Mouse (Mus musculus) stomach, postnatal 0 days (tissue): ENCODE data around the gene Eif3i. TPM values are rescaled to one million over a fixed set of nuclear protein-coding genes. Genes with fewer than 3 reads are reported as not detected.
"Not testable (repeated sequence)": the region's sequence is repeated elsewhere in the genome, so short reads cannot be mapped to it uniquely, and the experiment has no call there.

Experiments used
- ATAC-seq: fragments of 200-750 bp; cut with Nextera tagmentation; 2 replicates; pipeline ENCODE4 v1.8.0; 2017; ENCODE audit not compliant: low FRiP score, low TSS enrichment
- DNase-seq: peaks from one replicate; pipeline ENCODE4 v3.0.0-alpha.2; 2016; ENCODE audit warnings: low spot score
- H3K27ac ChIP-seq: fragments of 300-500 bp; sonication (generic); replicated peaks from 2 replicates; pipeline ENCODE4 v1.5.1; 2014; ENCODE audit warnings: mild to moderate bottlenecking, control low read depth
- H3K27me3 ChIP-seq: fragments of 300-500 bp; sonication (generic); 2 replicates; pipeline ENCODE4 v1.6.1; 2014; ENCODE audit warnings: low read length; ENCODE audit not compliant: control insufficient read depth, insufficient read depth
- H3K36me3 ChIP-seq: fragments of 300-500 bp; sonication (generic); 2 replicates; pipeline ENCODE4 v1.6.1; 2014; ENCODE audit warnings: low read length, mixed read lengths; ENCODE audit not compliant: control insufficient read depth, insufficient read depth
- H3K4me1 ChIP-seq: fragments of 300-500 bp; sonication (generic); replicated peaks from 2 replicates; pipeline ENCODE4 v1.6.1; 2014; ENCODE audit warnings: antibody characterized with exemption; ENCODE audit not compliant: control insufficient read depth, insufficient read depth
- H3K4me2 ChIP-seq: fragments of 300-500 bp; sonication (generic); replicated peaks from 2 replicates; pipeline ENCODE4 v1.6.1; 2014; ENCODE audit warnings: low read depth, mild to moderate bottlenecking, control low read depth, moderate library complexity
- H3K4me3 ChIP-seq: fragments of 300-500 bp; sonication (generic); 2 replicates; pipeline ENCODE4 v1.5.1; 2014; ENCODE audit warnings: low read depth, low read length, control low read depth
- H3K9ac ChIP-seq: fragments of 300-500 bp; sonication (generic); 2 replicates; pipeline ENCODE4 v1.6.1; 2014; ENCODE audit warnings: mild to moderate bottlenecking, low read length, control low read depth, mixed read lengths
- H3K9me3 ChIP-seq: fragments of 300-500 bp; sonication (generic); 2 replicates; pipeline ENCODE4 v1.6.1; 2016; ENCODE audit warnings: low read length; ENCODE audit not compliant: control insufficient read depth
- CTCF ChIP-seq: IDR thresholded peaks from 2 replicates; pipeline ENCODE4 v1.5.1; 2016; ENCODE audit warnings: antibody characterized with exemption, low read depth, mild to moderate bottlenecking, moderate library complexity
- EP300 ChIP-seq: optimal IDR thresholded peaks from 2 replicates; pipeline ENCODE3; 2016; ENCODE audit warnings: antibody characterized with exemption
- WGBS: fragments of 180-500 bp; shearing (Covaris S2); extraction: QIAGEN DNeasy Blood & Tissue Kit; methylation state at CpG from one replicate; pipeline ENCODE4 v1.1.7; 2014; 5-methylcytosine and 5-hydroxymethylcytosine counted together
- polyA plus RNA-seq: library from polyadenylated mRNA; unstranded; fragments of >200 nt; fragmentation: Nextera tagmentation; extraction: Ambion mirVana; gene quantifications from 2 replicates; pipeline ENCODE4 v1.2.1, GENCODE M21; 2015

Eif3i gene
- polyA plus RNA-seq, 1 experiment from 2014 or later = 230 TPM

GRCm38 (mm10) chr4:129556532-129557223 lies 43.8 kb downstream of the Eif3i start:
- Histone ChIP-seq H3K4me1 (no peaks in the 10 kb centered on the region; the same call in 1 of the 2 replicates), H3K9me3 (no peaks in the 10 kb centered on the region), H3K9ac (peak overlapping the region; percentile 59), H3K4me2 (peak overlapping the region; percentile 64), H3K36me3 (no peaks in the 10 kb centered on the region), H3K27ac (peak overlapping the region; percentile 71), H3K27me3 (no peaks in the 10 kb centered on the region), H3K4me3 (peak overlapping the region; percentile 39)
- TF ChIP-seq EP300 = no peak
- no peak for TF ChIP-seq CTCF
- WGBS = 6% methylated on average over 32 of the region's 33 CpGs
- ATAC-seq (peak; percentile 88), DNase-seq (peak; percentile 96)

DNA sequence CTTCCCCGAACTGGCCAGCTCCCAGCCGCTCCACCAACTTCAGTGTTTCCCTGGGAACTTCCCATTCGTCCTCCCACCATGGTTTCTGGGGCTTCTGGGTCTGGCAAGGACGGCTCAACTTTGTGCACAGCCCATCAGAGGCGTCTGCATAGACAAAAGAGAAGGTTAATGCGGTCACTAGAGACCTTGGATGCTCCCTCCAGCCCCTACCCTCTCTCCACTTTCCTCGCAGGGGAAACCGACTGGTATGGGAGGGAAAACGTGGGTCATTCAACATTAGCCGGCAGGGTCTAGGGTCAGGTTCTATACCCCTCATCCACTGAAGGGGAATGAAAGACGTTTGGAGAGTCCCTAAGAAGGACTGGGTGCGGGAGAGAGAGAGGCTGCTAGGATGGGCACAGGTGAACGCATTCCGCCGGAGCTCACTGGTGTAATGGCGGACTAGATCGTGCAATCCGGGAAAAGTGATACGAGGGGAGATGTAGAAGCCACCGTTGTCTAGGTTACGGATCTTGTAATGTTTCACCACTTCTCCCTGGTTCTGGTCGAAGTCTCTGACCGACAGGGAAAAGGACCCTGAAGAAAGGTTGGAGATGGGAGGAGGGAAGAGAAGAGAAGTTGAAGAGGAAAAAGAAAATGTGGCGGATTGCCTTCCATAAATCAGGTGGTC lies 44.5 kb downstream of the Eif3i start:
- Histone ChIP-seq H3K27me3 (no peaks in the 10 kb centered on the region), H3K27ac (0 out of 2 replicates have a peak overlapping the region, but pooled peaks have one; percentile 25), H3K36me3 (no peaks in the 10 kb centered on the region), H3K4me3 (peak overlapping the region; percentile 39), H3K9ac (peak overlapping the region; percentile 59), H3K9me3 (no peaks in the 10 kb centered on the region), H3K4me2 (peak overlapping the region; percentile 64), H3K4me1 (no peaks in the 10 kb centered on the region; the same call in 1 of the 2 replicates)
- WGBS = under 1% methylated on average over 24 of the region's 24 CpGs
- ATAC-seq (peak; percentile 58), DNase-seq (no peak)
- no peak for TF ChIP-seq CTCF
- no peak for TF ChIP-seq EP300

GRCm38 (mm10) chr4:129555421-129555861 lies 45.0 kb downstream of the Eif3i start:
- DNase-seq = peak; percentile 76
- TF ChIP-seq CTCF (peak; percentile 78), EP300 (no peak)
- H3K27ac ChIP-seq = 0 out of 2 replicates have a peak overlapping the region, but pooled peaks have one; percentile 25

DNA sequence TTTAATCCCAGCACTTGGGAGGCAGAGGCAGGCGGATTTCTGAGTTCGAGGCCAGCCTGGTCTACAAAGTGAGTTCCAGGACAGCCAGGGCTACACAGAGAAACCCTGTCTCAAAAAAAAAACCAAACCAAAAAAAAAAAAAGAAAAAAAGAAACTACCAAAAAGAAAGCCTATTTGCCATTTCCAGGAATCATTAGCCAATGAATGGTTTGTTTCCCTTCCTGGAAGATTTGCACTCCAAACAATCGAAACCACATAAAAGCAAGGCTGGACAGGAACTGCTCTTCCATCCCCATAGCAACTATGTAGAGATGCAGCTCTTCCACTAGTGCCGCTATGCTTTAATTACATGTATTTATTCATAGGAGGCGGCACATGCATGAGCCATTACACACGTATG lies 45.9 kb downstream of the Eif3i start:
- not testable (repeated sequence) for H3K27ac ChIP-seq, DNase-seq

More at GRCm38 (mm10) chr4:129555421-129555861, 45.0 kb downstream of the Eif3i start:
- Histone ChIP-seq H3K27me3 (no peaks in the 10 kb centered on the region), H3K36me3 (no peaks in the 10 kb centered on the region), H3K4me2 (peak overlapping the region; percentile 64), H3K4me1 (no peaks in the 10 kb centered on the region; the same call in 1 of the 2 replicates), H3K4me3 (peak overlapping the region; percentile 39), H3K9ac (peak overlapping the region; percentile 59), H3K9me3 (no peaks in the 10 kb centered on the region)
- ATAC-seq = peak; percentile 22; the same call in 1 of the 2 replicates
- WGBS = 6% methylated on average over 16 of the region's 16 CpGs

GRCm38 (mm10) chr4:129550295-129550694 lies 50.2 kb downstream of the Eif3i start:
- no peak for ATAC-seq
- no peaks in the 10 kb centered on the region for H3K9me3 ChIP-seq
- no peaks in the 10 kb centered on the region for H3K4me1 ChIP-seq
- H3K36me3 ChIP-seq = no peaks in the 10 kb centered on the region
- no peak for TF ChIP-seq CTCF
- no peak for TF ChIP-seq EP300
- WGBS = 64% methylated on average over 1 of the region's 1 CpGs
- no peak for DNase-seq
- H3K4me3 ChIP-seq = no peak overlapping the region
- H3K9ac ChIP-seq = no peak overlapping the region
- no peaks in the 10 kb centered on the region for H3K27me3 ChIP-seq
- H3K27ac ChIP-seq = no peak overlapping the region
- H3K4me2 ChIP-seq = no peak overlapping the region

More for the DNA sequence above, 45.9 kb downstream of the Eif3i start:
- not testable (repeated sequence) for H3K4me2 ChIP-seq, H3K4me1 ChIP-seq, H3K9me3 ChIP-seq, H3K36me3 ChIP-seq, H3K27me3 ChIP-seq, H3K4me3 ChIP-seq, ATAC-seq, H3K9ac ChIP-seq
- WGBS = 84% methylated on average over 4 of the region's 6 CpGs

DNA sequence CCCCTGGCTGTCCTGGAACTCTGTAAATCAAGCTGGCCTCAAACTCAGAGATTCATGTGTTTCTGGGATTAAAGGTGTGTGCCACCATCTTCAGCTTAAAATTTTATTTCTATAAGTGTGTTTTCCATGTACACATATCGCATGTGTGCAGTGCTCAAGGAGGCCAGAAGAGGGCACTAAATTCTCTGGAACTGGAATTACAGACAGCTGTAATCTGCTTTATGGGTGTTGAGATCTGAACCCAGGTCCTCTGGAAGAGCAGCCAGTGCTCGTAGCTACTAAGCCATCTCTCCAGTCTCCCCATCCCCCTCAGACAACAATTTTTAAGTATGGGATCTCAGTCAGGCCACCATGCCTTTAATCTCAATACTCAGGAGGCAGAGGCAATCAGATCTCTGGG lies 51.1 kb downstream of the Eif3i start:
- no peak overlapping the region for H3K27ac ChIP-seq
- no peaks in the 10 kb centered on the region for H3K9me3 ChIP-seq
- peak; percentile 41 for DNase-seq
- no peaks in the 10 kb centered on the region for H3K27me3 ChIP-seq
- no peak overlapping the region for H3K4me3 ChIP-seq
- H3K4me1 ChIP-seq = no peaks in the 10 kb centered on the region
- no peak overlapping the region for H3K4me2 ChIP-seq
- WGBS = 94% methylated on average over 2 of the region's 2 CpGs
- H3K36me3 ChIP-seq = no peaks in the 10 kb centered on the region
- no peak for TF ChIP-seq EP300
- TF ChIP-seq CTCF = peak; percentile 63
- H3K9ac ChIP-seq = no peak overlapping the region
- ATAC-seq = 0 out of 2 replicates have a peak, but pooled peaks have one; percentile 26

DNA sequence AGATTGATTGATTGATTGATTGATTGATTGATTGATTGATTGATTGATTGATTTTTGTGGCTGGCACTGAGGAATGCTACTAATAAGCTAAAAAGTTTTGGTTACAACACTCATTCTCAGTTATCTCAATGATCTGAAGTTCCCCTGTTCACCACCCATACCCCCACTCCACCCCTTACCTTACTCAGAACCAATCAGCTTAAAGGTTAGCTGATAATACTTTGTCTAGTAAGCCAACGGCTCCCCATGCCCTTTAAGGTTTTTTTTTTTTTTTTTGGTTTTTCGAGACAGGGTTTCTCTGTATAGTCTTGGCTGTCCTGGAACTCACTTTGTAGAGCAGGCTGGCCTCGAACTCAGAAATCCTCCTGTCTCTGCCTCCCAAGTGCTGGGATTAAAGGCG lies 52.8 kb downstream of the Eif3i start:
- H3K9me3 ChIP-seq, H3K9ac ChIP-seq, H3K27me3 ChIP-seq, H3K4me2 ChIP-seq, DNase-seq, H3K4me1 ChIP-seq, ATAC-seq, H3K4me3 ChIP-seq, H3K27ac ChIP-seq, H3K36me3 ChIP-seq: not testable (repeated sequence)
- WGBS = 82% methylated on average over 4 of the region's 4 CpGs
